Mouse (Mus musculus) gastrocnemius, adult 2 months (tissue): Measurements from ENCODE around the gene 2610001J05Rik. TPM values are rescaled to one million over a fixed set of nuclear protein-coding genes. Genes with fewer than 3 reads are reported as not detected.

Experiments used
- DNase-seq: peaks from one replicate; pipeline ENCODE4 v3.0.0; 2022
- H3K27ac ChIP-seq: fragments of 200-600 bp; 2 replicates; pipeline ENCODE4 v1.8.1; 2022; ENCODE audit warnings: mild to moderate bottlenecking
- H3K4me3 ChIP-seq: fragments of 200-600 bp; 2 replicates; pipeline ENCODE4 v1.8.1; 2022; ENCODE audit warnings: mild to moderate bottlenecking, moderate library complexity
- CTCF ChIP-seq: fragments of 200-600 bp; IDR thresholded peaks from 2 replicates; pipeline ENCODE4 v1.8.1; 2022; ENCODE audit warnings: antibody characterized with exemption, mild to moderate bottlenecking, moderate library complexity
- intact Hi-C: fragments of 180-260 bp; cut with DNase I; formaldehyde crosslinking; loops from one replicate; pipeline ENCODE4 v1.15.1; 2025
- long read RNA-seq, 2 experiments: library from polyadenylated mRNA; stranded (forward); transcript quantifications; one replicate each; pipeline ENCODE4 v2.0.0; 2021
- total RNA-seq, 2 experiments: library from RNA; stranded (reverse); gene quantifications; 2 replicates each; pipeline ENCODE4 v1.2.3; 2021

2610001J05Rik gene
- total RNA-seq, result 10 to 100 TPM; 29.3 to 36.1 TPM
- long read RNA-seq, experiment 1, transcript 2610001J05Rik-203 (1 exons, 1,606 nt), result major isoform, 12 of 15 reads
- long read RNA-seq, experiment 1, partial matches to known transcripts, result 1 of 15 reads
- long read RNA-seq, experiment 1, other reads (novel, unspliced or antisense), result 0 of 15 reads
- long read RNA-seq, experiment 2, transcript 2610001J05Rik-201 (3 exons, 3,177 nt), result minor isoform, 5 of 21 reads
- long read RNA-seq, experiment 2, transcript 2610001J05Rik-203 (1 exons, 1,606 nt), result major isoform, 16 of 21 reads
- long read RNA-seq, experiment 2, partial matches to known transcripts, result 0 of 21 reads
- long read RNA-seq, experiment 2, other reads (novel, unspliced or antisense), result 0 of 21 reads

GRCm38 (mm10) chr6:13870919-13871624 is at the start of gene 2610001J05Rik:
2610001J05Rik (minus strand) TSS chr6:13871518.
- no peak for TF ChIP-seq CTCF
- H3K27ac ChIP-seq, result peak within 1 kb of the TSS; percentile 89
- intact Hi-C loops, result loop anchor here (5.0 to 10.0 kb wide), 2 partner anchors 194 to 266 kb away; partner anchors contain the start of genes Bmt2 and Tmem168
- DNase-seq, result peak; percentile 92
- peak within 1 kb of the TSS; percentile 82 for H3K4me3 ChIP-seq

GRCm38 (mm10) chr6:13909762-13910537 is 38.6 kb upstream of the 2610001J05Rik start:
- TF ChIP-seq CTCF, result no peak
- Histone ChIP-seq H3K27ac (no peak overlapping the region), H3K4me3 (no peak overlapping the region)
- intact Hi-C loops, result no loop called here
- DNase-seq, result no peak

- Histone ChIP-seq H3K4me3 (no peak overlapping the region), H3K27ac (no peak overlapping the region)
- DNase-seq, result no peak
- intact Hi-C loops, result no loop called here
- TF ChIP-seq CTCF, result no peak
Measured at GRCm38 (mm10) chr6:13902941-13903627, 31.8 kb upstream of the 2610001J05Rik start.

GRCm38 (mm10) chr6:13884877-13885592 is 13.7 kb upstream of the 2610001J05Rik start:
- Histone ChIP-seq H3K4me3 (no peak overlapping the region), H3K27ac (no peak overlapping the region)
- no peak for DNase-seq
- TF ChIP-seq CTCF, result no peak
- intact Hi-C loops, result no loop called here

GRCm38 (mm10) chr6:13882919-13883318 is 11.6 kb upstream of the 2610001J05Rik start:
- H3K4me3 ChIP-seq, result no peak overlapping the region
- TF ChIP-seq CTCF, result no peak
- intact Hi-C loops, result no loop called here
- no peak overlapping the region for H3K27ac ChIP-seq
- DNase-seq, result no peak

GRCm38 (mm10) chr6:13873959-13874358 is 2.6 kb upstream of the 2610001J05Rik start:
- TF ChIP-seq CTCF, result no peak
- Histone ChIP-seq H3K27ac (no peak overlapping the region), H3K4me3 (no peak overlapping the region)
- DNase-seq, result no peak
- intact Hi-C loops, result loop anchor here (5.0 to 10.0 kb wide), 2 partner anchors 197 to 269 kb away; partner anchors contain the start of genes Bmt2 and Tmem168

- no peak for TF ChIP-seq CTCF
- peak overlapping the region; percentile 82 for H3K4me3 ChIP-seq
- H3K27ac ChIP-seq, result peak overlapping the region; percentile 89
- intact Hi-C loops, result loop anchor here (5.0 to 10.0 kb wide), 2 partner anchors 195 to 267 kb away; partner anchors contain the start of genes Bmt2 and Tmem168
- no peak for DNase-seq
Measured at GRCm38 (mm10) chr6:13872076-13872475, 758 bp upstream of the 2610001J05Rik start.

- TF ChIP-seq CTCF, result no peak
- peak overlapping the region; percentile 82 for H3K4me3 ChIP-seq
- intact Hi-C loops, result loop anchor here (5.0 to 10.0 kb wide), 2 partner anchors 194 to 267 kb away; partner anchors contain the start of genes Bmt2 and Tmem168
- no peak for DNase-seq
- peak overlapping the region; percentile 89 for H3K27ac ChIP-seq
Measured at GRCm38 (mm10) chr6:13871625-13871958, 274 bp upstream of the 2610001J05Rik start.

GRCm38 (mm10) chr6:13870289-13870741 is 1.0 kb downstream of the 2610001J05Rik start:
- no peak overlapping the region; the same call in 1 of the 2 replicates for H3K27ac ChIP-seq
- TF ChIP-seq CTCF, result no peak
- DNase-seq, result no peak
- intact Hi-C loops, result loop anchor here (5.0 to 10.0 kb wide), 2 partner anchors 193 to 266 kb away; partner anchors contain the start of genes Bmt2 and Tmem168
- peak overlapping the region; percentile 82 for H3K4me3 ChIP-seq

GRCm38 (mm10) chr6:13860596-13860995 is 10.7 kb downstream of the 2610001J05Rik start:
- DNase-seq, result no peak
- intact Hi-C loops, result no loop called here
- TF ChIP-seq CTCF, result no peak
- H3K27ac ChIP-seq, result no peak overlapping the region
- no peak overlapping the region for H3K4me3 ChIP-seq
